Mouse (Mus musculus) fat pad, adult 2 months (tissue): Measurements from ENCODE around the gene Gpr55.

Experiments used
- DNase-seq: peaks from one replicate; pipeline ENCODE4 v3.0.0-alpha.2; 2011; ENCODE audit warnings: low read depth, low spot score; ENCODE audit errors: extremely low read depth

Gene Gpr55

DNA sequence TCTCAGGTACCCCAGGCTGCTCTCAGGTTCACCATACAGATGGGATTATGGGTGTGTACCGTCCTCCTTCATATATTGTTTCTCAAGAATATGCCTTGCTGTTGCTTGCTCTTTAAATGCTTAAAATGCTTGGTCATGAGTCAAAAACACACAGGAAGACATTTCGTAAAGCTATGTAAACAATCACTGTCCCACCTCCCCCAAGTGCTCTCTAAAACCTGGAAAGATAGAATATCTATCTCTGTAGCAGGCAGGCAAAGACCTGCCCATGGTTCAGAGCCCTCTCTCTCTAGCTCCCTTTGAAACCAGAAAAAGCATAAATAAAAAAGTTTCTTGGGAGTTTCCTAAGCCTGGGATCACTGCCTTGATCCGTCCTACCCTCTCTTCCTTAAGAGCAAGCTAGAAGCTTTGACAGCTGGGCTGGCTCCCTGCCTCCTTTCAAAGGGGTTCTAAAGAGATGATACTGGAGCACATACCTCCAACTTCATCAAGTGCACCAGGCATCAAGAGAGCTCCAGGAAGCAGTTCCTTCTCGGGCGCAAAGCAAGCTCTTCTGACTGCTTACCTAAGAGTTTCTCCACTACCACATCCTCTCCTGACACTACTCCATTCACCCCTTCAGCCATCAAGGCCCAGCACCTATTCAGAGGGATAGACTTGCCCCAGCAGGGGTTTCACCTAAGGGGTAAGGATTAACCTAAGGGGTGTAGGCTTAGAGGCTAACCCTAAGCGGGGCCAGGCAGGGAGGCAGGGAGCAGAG is 1.5 kb downstream of the Gpr55 start:
- no peak for DNase-seq

DNA sequence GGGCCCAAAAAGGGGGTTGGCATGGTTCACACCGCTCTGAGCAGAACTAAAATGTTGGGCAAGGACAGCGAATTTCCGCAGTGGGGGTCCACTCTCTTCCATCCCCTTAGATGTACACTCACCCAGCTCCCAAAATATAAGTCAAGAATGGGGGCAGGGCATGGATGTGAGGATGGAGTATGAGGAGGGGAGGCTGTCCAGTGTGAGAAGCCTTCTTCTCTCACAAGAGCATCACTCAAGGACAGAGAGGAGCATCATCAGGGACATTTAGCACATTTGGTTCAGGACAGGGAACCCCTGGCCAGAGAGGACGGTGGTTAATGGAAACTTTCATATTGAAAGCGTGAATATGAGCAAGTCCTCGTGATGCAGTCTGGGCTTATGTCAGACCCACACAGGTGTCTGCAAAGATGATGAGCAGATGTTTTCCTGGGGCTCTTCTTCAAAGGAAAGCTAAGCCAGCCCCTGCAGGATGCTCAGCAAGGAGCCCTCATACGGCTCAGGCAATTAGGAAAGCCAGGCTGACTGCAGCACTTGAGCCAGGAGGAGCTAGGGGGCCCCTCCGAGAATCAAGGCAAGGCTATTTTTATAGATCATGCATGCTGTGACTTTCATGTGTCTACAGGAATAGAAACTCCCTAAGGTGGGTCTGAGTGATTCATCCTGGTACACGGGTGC is 2.7 kb downstream of the Gpr55 start:
- DNase-seq, result no peak

DNA sequence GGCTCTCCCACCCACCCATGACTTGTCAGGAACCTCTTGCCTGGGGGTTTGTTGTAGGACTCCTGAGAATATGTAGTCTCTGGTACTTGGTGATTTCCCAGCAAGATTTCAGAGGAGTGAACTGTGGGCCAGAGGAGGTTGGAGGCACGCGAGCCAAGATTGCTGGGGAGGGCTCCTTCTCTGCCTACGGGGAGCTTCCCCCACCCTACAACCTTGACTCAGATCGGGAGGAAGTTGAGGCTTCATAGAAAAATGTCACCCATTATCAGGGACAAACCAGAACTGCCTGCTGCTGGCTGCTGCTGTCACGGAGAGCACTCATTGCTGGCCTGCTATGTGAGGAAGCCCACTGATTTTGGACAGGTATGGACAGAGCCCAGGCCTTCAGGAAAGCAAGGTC is 3.5 kb downstream of the Gpr55 start:
- no peak for DNase-seq

DNA sequence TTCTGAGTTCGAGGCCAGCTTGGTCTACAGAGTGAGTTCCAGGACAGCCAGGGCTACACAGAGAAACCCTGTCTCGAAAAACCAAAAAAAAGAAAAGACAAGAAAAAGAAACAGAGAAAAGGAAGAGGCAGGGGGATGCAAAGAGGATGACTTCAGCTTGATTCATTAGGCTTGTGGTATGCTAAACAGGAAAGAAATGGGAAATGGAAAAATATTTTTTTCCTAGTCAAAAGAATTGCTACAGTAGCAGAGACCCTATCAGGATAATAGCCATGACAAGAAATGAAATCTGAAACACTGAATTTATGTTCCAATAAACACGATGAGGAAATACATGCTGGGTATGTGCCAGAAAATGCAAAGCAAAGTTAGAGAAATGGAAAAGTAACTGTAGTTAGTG is 5.7 kb downstream of the Gpr55 start:
- no peak for DNase-seq

DNA sequence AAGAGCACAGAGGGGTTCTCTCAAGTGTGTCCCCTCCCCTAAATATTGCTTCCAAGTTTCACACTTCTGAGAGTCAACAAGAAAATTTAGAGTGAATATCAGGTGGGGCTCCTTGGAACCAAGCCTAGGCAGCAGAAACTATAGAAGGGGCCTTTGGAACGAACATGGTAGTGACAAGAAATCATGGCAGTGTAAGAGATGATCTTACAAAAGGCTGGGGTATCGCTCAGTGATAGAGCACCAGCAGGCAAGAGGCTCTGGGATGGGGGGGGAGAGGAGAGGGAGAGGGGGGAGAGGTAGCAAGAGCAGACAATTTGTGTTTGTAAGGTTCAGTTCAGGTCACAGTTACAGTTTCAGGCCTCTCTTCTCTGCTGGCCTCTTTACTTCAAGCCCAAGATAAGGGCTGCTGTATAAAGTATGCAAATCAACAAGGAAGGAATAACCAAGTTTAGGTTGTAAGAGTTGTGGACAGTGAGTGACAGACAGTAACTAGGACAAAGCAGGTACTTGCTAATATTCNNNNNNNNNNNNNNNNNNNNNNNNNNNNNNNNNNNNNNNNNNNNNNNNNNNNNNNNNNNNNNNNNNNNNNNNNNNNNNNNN is 11.6 kb downstream of the Gpr55 start:
- no peak for DNase-seq

DNA sequence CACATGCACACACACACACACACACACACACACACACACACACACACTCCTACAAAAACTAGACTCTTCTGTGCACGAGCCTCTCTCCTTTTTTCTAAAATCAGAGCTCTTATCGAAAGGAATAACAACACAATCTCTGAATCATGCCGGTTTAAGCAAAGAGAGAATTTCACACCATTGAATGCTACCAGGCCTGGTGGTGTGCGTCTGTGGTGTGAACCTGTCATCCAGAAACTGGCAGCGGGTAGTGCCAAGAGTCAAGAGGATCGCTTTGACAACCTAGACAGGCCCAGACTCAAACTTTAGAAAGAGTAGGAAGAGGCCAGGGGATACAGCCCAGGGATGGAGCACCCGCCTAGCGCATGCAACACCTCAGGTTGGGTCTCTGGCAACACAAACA is 18.5 kb downstream of the Gpr55 start:
- no peak for DNase-seq

DNA sequence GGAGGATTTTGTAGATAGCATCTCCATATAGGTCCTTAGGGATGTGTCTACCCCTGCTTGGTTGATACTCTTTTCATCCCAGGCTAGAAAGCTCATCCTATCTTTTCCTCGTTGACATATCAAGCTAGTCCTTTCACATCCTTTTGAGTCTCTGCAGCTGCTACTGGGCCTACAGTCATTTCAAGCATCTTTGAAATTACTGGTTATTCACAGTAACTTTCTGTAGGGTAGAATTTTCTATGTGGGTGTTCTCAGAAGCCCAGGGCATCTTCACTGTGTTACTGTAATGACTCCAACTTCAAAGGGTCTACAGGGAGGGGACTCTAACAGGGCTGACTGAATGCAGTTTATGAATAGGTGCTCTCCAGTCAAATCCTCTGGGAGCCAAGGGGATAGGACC is 23.5 kb downstream of the Gpr55 start:
- DNase-seq, result no peak

DNA sequence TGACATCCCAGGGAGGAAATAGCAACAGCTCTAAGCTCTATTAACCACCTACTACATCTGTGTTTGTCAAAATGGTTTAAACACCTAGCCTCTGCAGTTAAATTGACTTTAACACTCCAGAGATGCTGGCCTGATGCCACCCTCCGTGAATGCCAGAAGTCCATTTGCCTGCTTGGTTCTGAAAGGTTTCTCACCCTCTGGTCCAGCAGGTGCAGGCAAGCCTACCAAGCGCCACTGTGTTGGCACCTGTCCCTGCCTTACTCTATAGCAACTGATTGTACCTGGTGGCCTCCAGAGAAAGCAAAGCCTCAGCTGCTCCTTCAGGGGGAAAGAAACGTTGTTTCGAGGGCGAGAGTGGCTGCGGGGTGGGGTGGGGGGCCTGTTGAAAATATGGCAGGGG is 24.5 kb downstream of the Gpr55 start:
- no peak for DNase-seq

DNA sequence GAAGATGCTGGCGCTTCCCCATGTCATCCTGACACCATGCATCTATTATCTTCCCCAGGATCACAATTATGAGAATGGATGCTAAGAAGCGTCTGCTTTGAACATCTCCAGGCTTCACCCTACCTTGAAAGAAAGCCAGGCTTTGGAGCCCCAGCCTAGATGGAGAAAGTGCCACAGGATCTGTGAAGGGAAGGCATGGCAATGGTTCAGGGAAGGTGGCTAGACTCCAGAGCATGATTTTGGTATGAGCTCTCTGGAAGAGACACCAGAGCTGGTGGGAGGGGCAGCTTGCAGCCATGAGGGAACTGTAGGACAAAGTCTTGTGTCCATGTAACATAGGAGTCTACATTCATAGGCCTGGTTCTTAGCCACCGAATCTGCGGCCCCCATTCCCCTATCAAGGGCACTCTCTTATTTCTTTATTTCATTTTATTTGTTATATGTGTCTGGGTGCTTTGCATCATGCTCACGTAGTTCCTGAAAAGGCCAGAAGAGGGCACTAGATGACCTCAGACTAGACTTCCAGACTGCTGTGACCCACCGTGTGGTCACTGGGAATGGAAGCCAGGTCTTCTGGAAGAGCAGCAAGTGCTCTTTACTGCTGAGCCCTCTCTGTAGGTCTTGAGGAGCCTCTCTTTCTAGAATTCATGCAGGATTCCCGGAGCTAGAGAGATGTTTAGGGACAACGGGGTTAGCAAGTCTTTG is 25.5 kb downstream of the Gpr55 start:
- DNase-seq, result no peak

DNA sequence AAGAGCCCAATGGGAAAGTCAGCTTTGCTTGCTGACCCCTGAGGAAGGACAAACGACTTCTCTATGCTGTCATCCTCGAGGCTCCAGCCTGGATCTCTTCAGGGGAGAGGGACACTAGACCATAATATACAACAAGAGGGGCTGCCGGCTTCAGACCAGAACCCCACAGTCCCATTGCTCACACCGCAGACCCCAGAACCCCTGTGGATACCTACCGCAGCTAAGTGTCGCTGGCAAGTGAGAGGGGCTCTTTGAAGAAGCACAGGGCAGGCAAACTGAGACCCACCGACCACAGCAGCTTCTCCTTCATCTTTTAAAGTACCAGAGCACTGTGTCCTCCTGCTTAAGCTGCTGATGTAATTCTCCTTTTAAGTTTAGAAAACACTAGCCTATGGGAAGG is 26.2 kb downstream of the Gpr55 start:
- no peak for DNase-seq

DNA sequence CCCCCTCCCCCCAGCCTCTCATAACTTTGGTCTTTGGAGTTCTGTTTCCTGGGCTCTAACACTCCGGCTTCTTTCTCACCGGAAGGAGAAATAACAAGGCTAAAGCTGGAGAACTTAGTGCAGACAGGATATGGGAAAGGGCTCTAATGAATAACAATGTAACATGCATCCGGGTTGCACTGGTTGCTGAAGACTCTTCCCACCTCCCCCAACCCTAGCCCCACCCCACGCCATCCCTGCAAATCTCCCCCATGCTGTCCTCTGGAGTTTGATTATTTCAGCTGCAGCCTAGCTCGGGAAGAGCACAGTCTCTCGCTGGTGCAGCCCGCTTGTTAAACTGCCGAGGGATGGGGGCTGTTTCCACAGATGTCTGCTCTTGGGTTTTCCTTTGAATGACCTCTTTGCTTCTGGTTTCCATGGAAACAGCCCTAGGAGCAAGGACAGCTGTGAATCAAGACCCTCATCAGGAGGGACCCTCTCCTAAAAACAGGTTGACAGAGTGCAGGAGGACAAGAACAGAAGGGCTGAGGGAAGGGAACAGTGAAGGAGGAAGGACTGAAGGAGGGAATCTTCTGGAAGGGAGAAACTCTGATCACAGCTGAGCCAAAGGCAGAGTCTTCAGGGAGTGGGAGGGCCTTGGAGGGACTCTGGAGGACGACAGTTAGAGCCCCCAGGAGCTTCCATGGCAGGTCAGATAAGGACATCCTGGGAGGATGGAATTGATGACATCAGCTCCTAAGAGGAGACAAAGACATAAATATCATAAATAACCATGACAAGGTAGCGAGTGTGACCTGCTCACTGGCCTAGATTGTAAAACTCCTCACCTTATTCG is 27.0 kb downstream of the Gpr55 start:
- DNase-seq, result no peak

DNA sequence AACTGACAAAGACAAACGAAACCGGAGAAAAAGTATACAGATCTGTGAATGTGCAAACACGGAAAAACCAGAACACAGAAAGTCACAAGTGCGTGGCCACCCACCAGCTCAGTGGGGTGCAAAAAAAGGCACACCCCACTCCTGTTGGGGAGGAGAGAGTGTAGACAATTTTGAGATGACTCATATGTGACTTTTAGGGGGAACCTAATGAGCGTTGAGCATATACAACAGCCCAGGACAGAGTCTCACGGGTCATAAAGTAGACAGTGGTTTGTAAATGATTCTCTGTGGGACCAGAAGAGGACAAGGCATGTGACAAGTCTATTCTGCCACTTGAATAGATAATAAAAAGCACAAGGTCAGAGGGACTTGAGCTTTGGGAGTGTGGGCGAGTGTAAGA is 27.6 kb downstream of the Gpr55 start:
- no peak for DNase-seq

DNA sequence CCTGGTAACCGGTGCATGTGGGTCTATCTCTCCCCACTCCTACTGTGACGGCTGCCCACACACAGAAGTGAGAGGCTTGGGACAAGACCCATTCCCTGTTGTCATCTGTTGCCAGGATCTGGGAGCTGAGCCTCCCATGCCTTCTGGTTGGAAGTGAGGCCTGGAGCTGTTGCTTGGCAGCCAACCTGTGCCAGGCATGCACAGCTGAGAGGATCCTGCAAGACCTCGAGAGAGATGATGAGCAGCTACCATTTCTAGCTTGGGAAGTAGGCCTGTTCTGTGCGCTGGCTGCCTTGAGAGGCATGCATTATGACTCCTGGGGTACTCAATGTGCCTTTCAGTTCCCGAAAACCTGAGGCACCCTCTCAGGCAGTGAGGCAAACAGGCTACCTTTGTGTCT is 29.6 kb downstream of the Gpr55 start:
- DNase-seq, result no peak

DNA sequence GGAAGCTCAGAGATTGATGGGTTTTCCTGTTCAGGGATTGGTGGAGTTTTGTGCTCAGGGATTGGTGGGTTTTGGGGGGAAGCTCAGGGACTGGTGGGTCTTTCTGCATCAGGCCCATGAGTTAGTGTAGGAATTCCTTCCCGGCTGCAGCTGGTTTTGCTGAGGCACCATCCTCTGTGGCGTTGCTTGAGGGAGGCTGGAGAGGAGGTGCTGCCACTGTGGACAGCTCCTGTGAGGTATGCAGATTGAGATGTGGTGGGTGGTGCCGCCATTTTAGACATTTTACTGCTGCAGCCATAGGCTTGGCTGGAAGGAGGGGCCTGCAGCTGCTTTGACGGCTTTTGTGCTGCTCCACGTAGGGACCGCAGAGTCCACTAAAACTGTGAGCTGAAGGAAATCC is 31.4 kb downstream of the Gpr55 start:
- DNase-seq, result no peak

DNA sequence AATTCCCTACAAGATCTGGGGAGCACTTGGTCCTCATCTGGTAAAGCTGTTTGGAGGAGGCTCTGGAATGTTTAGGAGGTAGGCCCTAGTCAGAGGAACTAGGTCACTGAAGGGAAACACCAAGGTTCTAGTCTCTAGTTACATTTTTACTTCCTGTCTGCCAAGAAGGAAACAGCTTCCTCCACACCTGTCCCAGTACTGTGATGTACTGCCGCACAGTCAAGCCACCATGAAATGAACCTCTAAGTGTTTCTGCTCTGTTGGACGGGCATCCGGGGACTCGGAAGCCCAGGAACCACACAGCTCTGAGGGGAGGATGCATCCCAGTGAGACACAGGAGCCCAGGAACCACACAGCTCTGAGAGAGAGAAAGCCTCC is 32.1 kb downstream of the Gpr55 start:
- DNase-seq, result no peak

DNA sequence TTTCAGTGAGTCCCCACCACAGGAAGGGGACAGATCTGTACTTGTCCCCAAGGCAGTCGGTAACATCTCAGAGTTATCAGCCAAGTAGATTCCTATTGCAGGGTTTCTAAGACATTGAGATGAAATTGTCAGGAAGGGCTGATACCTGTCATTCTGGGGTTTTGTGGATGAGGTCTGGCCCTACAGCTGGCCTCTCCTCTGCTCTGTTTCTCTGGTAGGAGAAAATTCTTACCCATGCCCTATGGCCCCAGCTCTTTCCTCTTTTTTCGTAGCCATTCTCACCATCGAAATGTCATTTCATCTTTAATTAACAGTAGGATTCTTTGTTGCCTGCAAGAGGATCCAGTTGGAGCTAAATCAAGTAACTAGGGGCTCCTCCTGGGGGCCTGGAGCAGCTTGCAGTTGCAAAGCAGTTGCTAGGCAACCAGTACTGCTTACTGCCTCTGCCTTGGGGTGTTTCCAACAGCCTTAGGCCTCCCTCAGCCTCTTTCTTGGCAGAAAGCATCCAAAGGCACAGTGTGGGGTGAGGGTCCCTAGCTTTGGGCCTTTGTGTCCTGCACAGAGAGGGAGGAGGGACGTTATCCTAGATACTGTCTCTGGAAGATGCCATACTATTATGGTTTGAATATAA is 32.6 kb downstream of the Gpr55 start, which contains the start of gene 4933407L21Rik:
TSS of gene 4933407L21Rik (plus strand) at position 427 of the 631 bp plus-strand sequence.
- no peak for DNase-seq

DNA sequence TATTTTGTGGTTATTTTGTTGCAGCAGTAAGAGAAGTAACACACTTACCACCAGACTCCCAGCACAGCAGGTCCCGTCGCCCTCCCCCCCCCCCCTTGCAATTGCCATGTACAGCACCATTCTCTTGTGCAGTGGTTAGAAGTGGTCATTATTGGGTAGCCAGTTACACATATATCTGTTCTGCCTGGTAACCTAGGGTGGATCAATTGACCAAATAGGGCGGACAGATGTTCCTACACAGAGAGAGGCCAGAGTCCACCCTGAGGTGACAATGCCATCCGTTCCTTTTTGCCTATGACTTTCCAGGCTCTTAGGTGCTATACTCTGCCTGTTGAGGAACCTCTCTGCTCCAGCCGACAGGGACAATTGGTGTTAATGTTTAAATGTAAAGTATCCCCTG is 35.6 kb downstream of the Gpr55 start:
- DNase-seq, result no peak

DNA sequence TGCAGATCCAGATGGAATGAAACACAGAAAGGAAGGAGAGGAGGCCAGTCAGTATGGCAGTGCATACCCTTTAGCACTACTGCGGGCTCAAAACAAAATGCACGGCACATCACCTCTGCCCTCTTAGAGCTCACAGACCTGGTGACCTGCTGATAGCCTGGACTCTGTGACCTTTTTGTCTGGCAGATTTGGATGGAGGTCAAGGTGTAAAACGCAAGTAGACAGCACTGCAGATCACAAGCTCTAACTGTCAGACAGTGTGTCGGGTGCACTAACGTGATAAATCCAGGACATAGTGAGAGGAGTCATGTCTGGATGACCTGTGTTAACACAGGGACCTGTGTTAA is 38.0 kb downstream of the Gpr55 start:
- no peak for DNase-seq

DNA sequence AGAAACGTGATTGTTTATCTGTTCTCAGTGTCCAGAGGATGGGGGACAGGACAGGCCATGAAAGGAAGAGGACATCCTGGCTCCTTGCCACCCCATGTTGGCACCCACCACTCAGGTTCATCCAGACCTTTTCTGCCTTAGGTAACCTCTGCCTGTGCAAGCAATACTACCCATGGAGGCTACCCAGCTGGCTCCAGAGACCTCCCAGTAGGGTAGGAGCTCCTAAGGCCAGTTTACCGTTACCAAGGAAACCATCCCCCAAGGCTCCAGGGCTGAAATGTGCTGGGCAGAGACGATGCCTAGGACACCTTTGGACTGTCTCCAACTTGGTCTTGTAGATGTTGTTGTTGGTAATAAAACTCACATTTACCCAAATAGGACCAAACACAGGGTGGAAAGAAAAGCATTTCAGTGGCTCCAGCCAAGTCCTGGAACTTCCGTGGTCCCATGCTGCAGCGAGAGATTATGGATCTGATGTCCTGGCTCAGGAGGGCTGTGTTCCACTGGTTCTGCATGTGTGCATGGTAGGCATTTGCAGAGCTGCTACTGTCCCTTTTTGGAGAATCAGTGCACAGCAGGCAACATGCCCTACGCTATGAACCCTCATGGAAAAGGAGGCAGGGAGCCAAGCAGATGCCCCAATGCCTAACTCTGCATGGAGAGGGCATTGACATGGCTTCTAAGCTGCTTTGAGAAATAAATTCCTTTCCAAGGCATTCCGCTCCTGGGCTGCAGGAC is 38.5 kb downstream of the Gpr55 start:
- DNase-seq, result no peak

DNA sequence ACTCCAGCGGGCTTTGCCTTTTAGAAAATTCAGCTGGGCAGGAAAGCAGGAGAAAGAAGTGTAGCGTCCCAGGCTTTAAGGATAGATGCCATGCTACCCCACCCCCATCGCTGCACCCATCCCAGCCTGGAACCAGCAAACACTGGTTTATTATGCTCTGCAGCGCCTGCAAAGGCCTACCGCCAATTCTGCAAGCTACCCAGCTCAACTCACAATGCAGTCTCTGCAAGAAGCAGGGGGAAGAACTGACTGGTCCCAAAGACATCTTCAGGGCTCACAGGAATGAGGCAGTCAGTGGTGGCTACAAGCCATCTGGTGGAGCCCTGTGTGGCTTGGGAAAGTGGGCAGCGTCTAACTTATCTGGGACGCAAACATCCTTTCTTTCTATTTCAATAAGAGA is 39.1 kb downstream of the Gpr55 start:
- DNase-seq, result no peak
